Mouse (Mus musculus): Measurements from ENCODE around the gene Psmd13.

DNA sequence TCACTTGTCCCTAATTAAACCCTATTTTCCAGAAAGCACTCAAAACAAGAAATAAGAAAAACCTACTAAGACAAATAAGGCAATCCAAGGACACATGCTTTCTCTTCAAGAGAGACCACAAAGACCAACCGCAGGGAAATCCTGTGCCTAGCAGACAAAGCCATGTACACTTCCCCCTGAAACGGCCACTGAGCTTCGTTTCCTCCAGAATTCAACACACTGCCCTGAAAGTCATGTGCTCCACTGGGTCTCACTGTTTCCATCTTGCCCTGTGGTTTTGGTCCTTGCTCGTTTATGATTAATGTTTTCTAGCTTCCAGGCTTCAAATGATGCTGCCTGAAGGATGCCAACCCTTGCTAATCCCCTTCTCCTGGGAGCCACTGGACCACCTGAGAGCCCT lies 7.5 kb upstream of the Psmd13 start:
- TF ChIP-seq GATA1 (IDR thresholded peaks at IDR 0.05; ENCODE audit: borderline replicate concordance, low read length), result peak; percentile 14; the same call in 1 of the 3 replicates
- TF ChIP-seq FLI1 (IDR thresholded peaks at IDR 0.05; ENCODE audit: low read length), result 0 out of 2 replicates have a peak, but pooled peaks have one; percentile 14

Data from megakaryocyte, embryonic 14.5 days (primary cell).